Mouse (Mus musculus): ENCODE data around the gene Sppl2c. TPM values are rescaled to one million over a fixed set of nuclear protein-coding genes. Genes with fewer than 3 reads are reported as not detected.
A peak's percentile ranks its signal among the peaks of the same experiment; 100 is the strongest.
"Not testable (repeated sequence)": the region's sequence is repeated elsewhere in the genome, so short reads cannot be mapped to it uniquely, and the experiment has no call there.

Gene Sppl2c
- total and polyA plus RNA-seq, 3 experiments: not detected

DNA sequence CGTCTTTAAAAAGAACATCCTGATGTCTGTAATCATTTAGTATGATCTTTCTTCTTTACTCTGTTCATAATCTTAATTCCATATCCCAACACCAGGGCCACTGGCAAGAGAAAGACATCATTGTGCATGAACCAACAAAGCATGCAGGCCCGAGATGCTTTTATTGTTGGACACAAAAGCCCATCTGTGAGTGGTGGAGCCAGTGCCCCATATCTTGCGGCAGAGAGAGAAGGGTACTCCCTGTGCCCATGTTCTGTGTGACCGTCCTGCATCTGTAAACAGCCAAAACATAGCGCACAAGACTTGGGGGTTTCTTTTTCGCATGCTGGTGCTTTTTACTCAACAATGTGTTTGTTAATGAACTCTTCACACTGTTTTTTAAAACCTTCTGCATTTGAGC is 25.1 kb downstream of the Sppl2c start:
- in situ Hi-C loops (cut with MboI; ENCODE audit: low pct_ligation_motif_present, low pct_unique_long_range_greater_than_20kb, low sequenced_read_pairs): no loop called here

DNA sequence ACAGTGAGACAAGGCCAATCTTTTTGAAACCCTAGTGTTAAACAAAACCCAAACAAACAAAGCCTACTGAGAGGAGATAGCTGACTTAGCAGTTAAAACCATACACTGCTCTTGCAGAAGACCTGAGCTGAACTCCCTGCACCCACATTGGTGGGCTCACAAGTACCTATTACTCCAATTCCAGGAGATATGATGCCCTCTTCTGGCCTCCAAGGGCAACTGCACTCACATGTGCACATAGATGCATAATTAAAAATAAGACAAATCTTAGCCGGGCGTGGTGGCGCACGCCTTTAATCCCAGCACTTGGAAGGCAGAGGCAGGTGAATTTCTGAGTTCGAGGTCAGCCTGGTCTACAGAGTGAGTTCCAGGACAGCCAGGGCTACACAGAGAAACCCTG is 28.0 kb downstream of the Sppl2c start:
- H3K36me3 ChIP-seq (replicated peaks in 1 of 2; ENCODE audit: control insufficient read depth in 1 of 2, insufficient read depth in 1 of 2, low read length in 1 of 2); H3K27ac ChIP-seq (ENCODE audit: insufficient read depth, low read depth); H3K4me3 ChIP-seq (replicated peaks in 1 of 3; ENCODE audit: low read depth in 2 of 3, low read length in 2 of 3, poor library complexity in 1 of 3); H3K4me1 ChIP-seq (ENCODE audit: control insufficient read depth in 1 of 2, insufficient read depth in 2 of 2); H3K4me2 ChIP-seq (ENCODE audit: insufficient read depth, low read depth, poor library complexity, severe bottlenecking); H3K79me2 ChIP-seq (replicated peaks; ENCODE audit: control insufficient read depth, extremely low read depth, insufficient read depth, poor library complexity, severe bottlenecking); in situ Hi-C loops (cut with MboI; ENCODE audit: low pct_ligation_motif_present, low pct_unique_long_range_greater_than_20kb, low sequenced_read_pairs); DNase-seq (ENCODE audit: extremely low read depth); dilution Hi-C loops (cut with MboI; ENCODE audit: extremely low pct_ligation_motif_present, extremely low pct_unique_long_range_greater_than_20kb, low sequenced_read_pairs); H3K9ac ChIP-seq (ENCODE audit: insufficient read depth, low read depth); H3K9me3 ChIP-seq (replicated peaks; ENCODE audit: low read length): not testable (repeated sequence)
- TF ChIP-seq CTCF (conservative IDR thresholded peaks at IDR 0.05 in 1 of 2, IDR thresholded peaks at IDR 0.05 in 1 of 2; ENCODE audit: low read depth in 2 of 2, low read length in 2 of 2): peak; percentile 20; a peak in 2 of 4 replicates
- peaks cover 77% of the 10 kb centered on the region for H3K27me3 ChIP-seq (replicated peaks)

More for the DNA sequence above, 25.1 kb downstream of the Sppl2c start:
- no peak for DNase-seq (ENCODE audit: extremely low read depth)
- Histone ChIP-seq H3K27ac (ENCODE audit: insufficient read depth, low read depth) (no peak overlapping the region), H3K4me3 (replicated peaks in 1 of 3; ENCODE audit: low read depth in 2 of 3, low read length in 2 of 3, poor library complexity in 1 of 3) (no peak overlapping the region), H3K4me2 (ENCODE audit: insufficient read depth, low read depth, poor library complexity, severe bottlenecking) (no peak overlapping the region), H3K79me2 (replicated peaks; ENCODE audit: control insufficient read depth, extremely low read depth, insufficient read depth, poor library complexity, severe bottlenecking) (no peaks in the 10 kb centered on the region), H3K9ac (ENCODE audit: insufficient read depth, low read depth) (no peak overlapping the region), H3K4me1 (ENCODE audit: control insufficient read depth in 1 of 2, insufficient read depth in 2 of 2) (no peaks in the 10 kb centered on the region; a peak in 1 of 4 replicates), H3K36me3 (replicated peaks in 1 of 2; ENCODE audit: control insufficient read depth in 1 of 2, insufficient read depth in 1 of 2, low read length in 1 of 2) (no peaks in the 10 kb centered on the region), H3K27me3 (replicated peaks) (peaks cover 78% of the 10 kb centered on the region), H3K9me3 (replicated peaks; ENCODE audit: low read length) (peaks cover 5% of the 10 kb centered on the region)
- no peak for TF ChIP-seq MAZ (IDR thresholded peaks at IDR 0.05; ENCODE audit: low read depth, low read length)
- no peak for TF ChIP-seq BHLHE40 (IDR thresholded peaks at IDR 0.05; ENCODE audit: low read depth, low read length)
- dilution Hi-C loops (cut with MboI; ENCODE audit: extremely low pct_ligation_motif_present, extremely low pct_unique_long_range_greater_than_20kb, low sequenced_read_pairs): no loop called here

DNA sequence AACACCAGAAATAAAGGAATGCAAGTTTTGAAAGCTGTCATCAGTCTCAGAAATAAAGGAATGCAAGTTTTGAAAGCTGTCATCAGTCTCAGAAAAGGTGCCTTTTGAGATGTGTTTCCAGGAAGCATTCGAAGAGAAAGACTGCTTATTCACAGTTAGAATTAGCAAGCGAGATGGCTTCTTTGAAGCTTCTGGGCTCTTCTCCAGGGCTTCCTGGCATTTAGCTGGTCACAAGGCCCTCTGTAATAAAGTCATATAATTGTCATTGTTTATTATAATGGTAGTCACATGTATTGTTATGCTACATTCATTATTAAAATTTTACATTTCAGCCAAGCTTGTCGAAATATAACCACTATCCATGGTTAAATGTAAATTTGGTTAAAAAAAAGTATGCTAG is 31.9 kb downstream of the Sppl2c start:
- DNase-seq (ENCODE audit: extremely low read depth): no peak
- dilution Hi-C loops (cut with MboI; ENCODE audit: extremely low pct_ligation_motif_present, extremely low pct_unique_long_range_greater_than_20kb, low sequenced_read_pairs) (no loop called here), in situ Hi-C loops (cut with MboI; ENCODE audit: low pct_ligation_motif_present, low pct_unique_long_range_greater_than_20kb, low sequenced_read_pairs) (no loop called here)
- H3K36me3 ChIP-seq (replicated peaks in 1 of 2; ENCODE audit: control insufficient read depth in 1 of 2, insufficient read depth in 1 of 2, low read length in 1 of 2): no peaks in the 10 kb centered on the region
- no peak overlapping the region for H3K27ac ChIP-seq (ENCODE audit: insufficient read depth, low read depth)
- no peak overlapping the region for H3K9ac ChIP-seq (ENCODE audit: insufficient read depth, low read depth)
- peaks cover 3 to 9% of the 10 kb centered on the region in 2 experiments; a peak in 3 of 4 replicates for H3K4me1 ChIP-seq (ENCODE audit: control insufficient read depth in 1 of 2, insufficient read depth in 2 of 2)
- no peak overlapping the region for H3K4me3 ChIP-seq (replicated peaks in 1 of 3; ENCODE audit: low read depth in 2 of 3, low read length in 2 of 3, poor library complexity in 1 of 3)
- peaks cover 56% of the 10 kb centered on the region for H3K27me3 ChIP-seq (replicated peaks)
- TF ChIP-seq GABPA (IDR thresholded peaks at IDR 0.05; ENCODE audit: insufficient replicate concordance, low read depth, low read length): no peak
- no peak for TF ChIP-seq CHD1 (IDR thresholded peaks at IDR 0.05; ENCODE audit: low read depth, low read length)
- TF ChIP-seq POLR2A (IDR thresholded peaks at IDR 0.05; ENCODE audit: low read depth, low read length): no peak
- TF ChIP-seq ZNF384 (IDR thresholded peaks at IDR 0.05; ENCODE audit: low read depth, low read length): no peak
- TF ChIP-seq ZKSCAN1 (IDR thresholded peaks at IDR 0.05; ENCODE audit: borderline replicate concordance, low read depth, low read length): no peak
- no peak for TF ChIP-seq NELFE (IDR thresholded peaks at IDR 0.05; ENCODE audit: low read depth, low read length)
- H3K4me2 ChIP-seq (ENCODE audit: insufficient read depth, low read depth, poor library complexity, severe bottlenecking): no peak overlapping the region
- H3K79me2 ChIP-seq (replicated peaks; ENCODE audit: control insufficient read depth, extremely low read depth, insufficient read depth, poor library complexity, severe bottlenecking): no peaks in the 10 kb centered on the region
- peaks cover 9% of the 10 kb centered on the region for H3K9me3 ChIP-seq (replicated peaks; ENCODE audit: low read length)
